Mouse (Mus musculus) heart, adult 18-20 months (tissue): Measurements from ENCODE around the gene Aldh16a1. TPM values are rescaled to one million over a fixed set of nuclear protein-coding genes. Genes with fewer than 3 reads are reported as not detected.
A peak's percentile ranks its signal among the peaks of the same experiment; 100 is the strongest.
"Not testable (repeated sequence)": the region's sequence is repeated elsewhere in the genome, so short reads cannot be mapped to it uniquely, and the experiment has no call there.

Experiments
- DNase-seq, 2 experiments: peaks; one replicate each; pipeline ENCODE4 v3.0.0; 2021 to 2022; ENCODE audit warnings: mixed read lengths in 1 of 2
- total RNA-seq, 2 experiments: library from RNA; stranded (reverse); gene quantifications; 2 replicates each; pipeline ENCODE4 v1.2.3; 2021

The Aldh16a1 gene
- total RNA-seq, 2 experiments from 2014 or later: 21.5 to 26.8 TPM

GRCm38 (mm10) chr7:45134544-45135026, 19.8 kb downstream of the Aldh16a1 start:
- peak in 1 of 2 experiments; percentile 48 for DNase-seq

GRCm38 (mm10) chr7:45133446-45134159, 20.8 kb downstream of the Aldh16a1 start:
- DNase-seq: no peak

GRCm38 (mm10) chr7:45131850-45132249, 22.5 kb downstream of the Aldh16a1 start:
- no peak for DNase-seq

GRCm38 (mm10) chr7:45129776-45130512, 24.4 kb downstream of the Aldh16a1 start:
- DNase-seq: no peak

GRCm38 (mm10) chr7:45129318-45129717, 25.1 kb downstream of the Aldh16a1 start:
- peak in 1 of 2 experiments; percentile 63 for DNase-seq

GRCm38 (mm10) chr7:45128624-45129246, 25.6 kb downstream of the Aldh16a1 start, which contains the start of gene Rpl13a:
Gene Rpl13a (minus strand): TSS chr7:45128761.
- DNase-seq: peak; percentile 99 to 100

- DNase-seq: no peak
These were observed 26.6 kb downstream of the Aldh16a1 start for GRCm38 (mm10) chr7:45127700-45128224.

- DNase-seq: no peak
These were observed 27.3 kb downstream of the Aldh16a1 start for GRCm38 (mm10) chr7:45126844-45127699.

GRCm38 (mm10) chr7:45126147-45126843, 28.1 kb downstream of the Aldh16a1 start:
- no peak for DNase-seq

GRCm38 (mm10) chr7:45125649-45126048, 28.7 kb downstream of the Aldh16a1 start:
- not testable (repeated sequence) for DNase-seq

- no peak for DNase-seq
These were observed 29.2 kb downstream of the Aldh16a1 start for GRCm38 (mm10) chr7:45125144-45125600.

GRCm38 (mm10) chr7:45124224-45125143, 29.9 kb downstream of the Aldh16a1 start, which contains the start of gene Rps11:
Gene Rps11 (minus strand): TSS chr7:45124439.
- DNase-seq: peak; percentile 99 to 100

GRCm38 (mm10) chr7:45123186-45123570, 31.2 kb downstream of the Aldh16a1 start:
- DNase-seq: no peak

GRCm38 (mm10) chr7:45122561-45123185, 31.7 kb downstream of the Aldh16a1 start:
- no peak for DNase-seq

GRCm38 (mm10) chr7:45121966-45122365, 32.4 kb downstream of the Aldh16a1 start:
- DNase-seq: no peak

GRCm38 (mm10) chr7:45121404-45121803, 33.0 kb downstream of the Aldh16a1 start:
- peak; percentile 56 to 90 for DNase-seq

GRCm38 (mm10) chr7:45119780-45120709, 34.3 kb downstream of the Aldh16a1 start:
- no peak for DNase-seq

- no peak for DNase-seq
These were observed 36.0 kb downstream of the Aldh16a1 start for GRCm38 (mm10) chr7:45118336-45118735.
